Mouse (Mus musculus) adrenal gland, postnatal 14 days (tissue): ENCODE measurements around the gene Gng2. TPM values are rescaled to one million over a fixed set of nuclear protein-coding genes. Genes with fewer than 3 reads are reported as not detected.

Source experiments
- DNase-seq: peaks from one replicate; pipeline ENCODE4 v3.0.0; 2021; ENCODE audit warnings: mixed read lengths
- total RNA-seq: library from RNA; stranded (reverse); gene quantifications from 2 replicates; pipeline ENCODE4 v1.2.3, GENCODE M21; 2021

Gng2 gene
- total RNA-seq, 1 experiment from 2014 or later: 32.7 TPM

- DNase-seq: no peak
Measured at GRCm38 (mm10) chr14:19858808-19859776, 118.3 kb downstream of the Gng2 start.

GRCm38 (mm10) chr14:19858279-19858678 is 119.1 kb downstream of the Gng2 start:
- DNase-seq: no peak

GRCm38 (mm10) chr14:19853471-19853870 is 124.0 kb downstream of the Gng2 start:
- no peak for DNase-seq

GRCm38 (mm10) chr14:19839600-19840332 is 137.7 kb downstream of the Gng2 start:
- peak; percentile 72 for DNase-seq

- no peak for DNase-seq
Measured at GRCm38 (mm10) chr14:19836289-19836688, 141.1 kb downstream of the Gng2 start.

- no peak for DNase-seq
Measured at GRCm38 (mm10) chr14:19825481-19825880, 151.9 kb downstream of the Gng2 start.

GRCm38 (mm10) chr14:19823321-19824142 is 153.9 kb downstream of the Gng2 start, which contains the start of gene Rtraf:
Gene Rtraf, minus strand, starts transcription at chr14:19823824.
- peak; percentile 96 for DNase-seq

Other genes with a start within 250 kb of the Gng2 start
- 44.7 and 46.2 TPM in 2 replicates for gene Nid2, start 226.4 kb downstream of the Gng2 start, total RNA-seq
- gene Rtraf, start 153.8 kb downstream of the Gng2 start, total RNA-seq: 71.3 and 75.4 TPM in 2 replicates
- 6.2 and 7.1 TPM in 2 replicates for gene Saysd1, start 160.9 kb upstream of the Gng2 start, total RNA-seq
- gene Kcnk5, start 204.2 kb upstream of the Gng2 start, total RNA-seq: 8.8 and 14.2 TPM in 2 replicates